Mouse (Mus musculus): ENCODE results near the gene Nxnl1. TPM values are rescaled to one million over a fixed set of nuclear protein-coding genes. Genes with fewer than 3 reads are reported as not detected.

Gene Nxnl1
- total RNA-seq (2014; rRNA removed), result 0.08 TPM in 1 of 2 replicates, not detected in the other
- not detected in 2 replicates for polyA plus RNA-seq (2015; fragmentation: Nextera tagmentation; extraction: Ambion mirVana)

DNA sequence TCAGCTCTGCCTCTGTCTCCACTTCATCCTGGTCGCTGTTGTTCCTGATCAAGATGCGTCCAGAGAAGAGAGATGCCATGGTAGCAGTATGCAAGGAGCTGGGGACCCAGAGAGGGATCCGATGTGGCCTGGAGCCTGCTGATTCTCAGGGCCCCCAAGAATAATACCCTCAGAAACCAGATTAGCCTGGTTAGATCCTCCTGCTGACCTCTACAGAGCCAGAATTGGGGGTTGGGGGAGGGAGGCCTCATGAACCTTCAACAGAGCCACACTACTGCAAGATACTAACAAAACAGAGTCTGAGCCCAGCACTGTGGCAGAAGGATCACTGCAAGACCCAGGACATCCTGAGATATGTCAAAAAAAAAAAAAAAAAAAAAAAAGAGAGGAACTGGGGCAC, at the start of gene Nxnl1:
Gene Nxnl1, minus strand, starts transcription at position 101 of the 400 bp plus-strand sequence.
- H3K27ac ChIP-seq (ENCODE audit: low read depth, low read length), result no peak within 1 kb of the TSS
- no peak within 1 kb of the TSS for H3K4me3 ChIP-seq (ENCODE audit: low read depth, low read length)
- H3K9ac ChIP-seq, result no peak within 1 kb of the TSS
- H3K4me1 ChIP-seq (ENCODE audit: insufficient read depth), result peaks cover 7% of the 10 kb centered on the region; the same call in 1 of the 2 replicates
- H3K9me3 ChIP-seq (ENCODE audit: low read length), result no peaks in the 10 kb centered on the region
- no peak for ATAC-seq
- no peak within 1 kb of the TSS for H3K4me2 ChIP-seq (ENCODE audit: low read depth)
- TF ChIP-seq CTCF (IDR thresholded peaks at IDR 0.05; ENCODE audit: low read depth), result no peak
- WGBS, result 65% methylated on average over 3 of the region's 3 CpGs
- H3K27me3 ChIP-seq (ENCODE audit: insufficient read depth, low read length), result peaks cover 15% of the 10 kb centered on the region
- no peaks in the 10 kb centered on the region for H3K36me3 ChIP-seq (ENCODE audit: insufficient read depth)
- no peak for DNase-seq

- peaks cover 9% of the 10 kb centered on the region; the same call in 1 of the 2 replicates for H3K4me1 ChIP-seq (ENCODE audit: insufficient read depth)
- H3K4me2 ChIP-seq (ENCODE audit: low read depth), result no peak overlapping the region
- H3K4me3 ChIP-seq (ENCODE audit: low read depth, low read length), result no peak overlapping the region
- H3K27ac ChIP-seq (ENCODE audit: low read depth, low read length), result no peak overlapping the region
- H3K27me3 ChIP-seq (ENCODE audit: insufficient read depth, low read length), result no peaks in the 10 kb centered on the region
- DNase-seq, result no peak
- WGBS, result 73% methylated on average over 4 of the region's 4 CpGs
- no peaks in the 10 kb centered on the region for H3K9me3 ChIP-seq (ENCODE audit: low read length)
- TF ChIP-seq CTCF (IDR thresholded peaks at IDR 0.05; ENCODE audit: low read depth), result no peak
- H3K36me3 ChIP-seq (ENCODE audit: insufficient read depth), result peaks cover 41% of the 10 kb centered on the region
- ATAC-seq, result no peak
- H3K9ac ChIP-seq, result no peak overlapping the region
These were observed 47.0 kb upstream of the Nxnl1 start for GRCm38 (mm10) chr8:71613418-71613817.

GRCm38 (mm10) chr8:71612141-71612540, 45.7 kb upstream of the Nxnl1 start:
- H3K9ac ChIP-seq, result peak overlapping the region; percentile 76
- 33% methylated on average over 5 of the region's 5 CpGs for WGBS

DNA sequence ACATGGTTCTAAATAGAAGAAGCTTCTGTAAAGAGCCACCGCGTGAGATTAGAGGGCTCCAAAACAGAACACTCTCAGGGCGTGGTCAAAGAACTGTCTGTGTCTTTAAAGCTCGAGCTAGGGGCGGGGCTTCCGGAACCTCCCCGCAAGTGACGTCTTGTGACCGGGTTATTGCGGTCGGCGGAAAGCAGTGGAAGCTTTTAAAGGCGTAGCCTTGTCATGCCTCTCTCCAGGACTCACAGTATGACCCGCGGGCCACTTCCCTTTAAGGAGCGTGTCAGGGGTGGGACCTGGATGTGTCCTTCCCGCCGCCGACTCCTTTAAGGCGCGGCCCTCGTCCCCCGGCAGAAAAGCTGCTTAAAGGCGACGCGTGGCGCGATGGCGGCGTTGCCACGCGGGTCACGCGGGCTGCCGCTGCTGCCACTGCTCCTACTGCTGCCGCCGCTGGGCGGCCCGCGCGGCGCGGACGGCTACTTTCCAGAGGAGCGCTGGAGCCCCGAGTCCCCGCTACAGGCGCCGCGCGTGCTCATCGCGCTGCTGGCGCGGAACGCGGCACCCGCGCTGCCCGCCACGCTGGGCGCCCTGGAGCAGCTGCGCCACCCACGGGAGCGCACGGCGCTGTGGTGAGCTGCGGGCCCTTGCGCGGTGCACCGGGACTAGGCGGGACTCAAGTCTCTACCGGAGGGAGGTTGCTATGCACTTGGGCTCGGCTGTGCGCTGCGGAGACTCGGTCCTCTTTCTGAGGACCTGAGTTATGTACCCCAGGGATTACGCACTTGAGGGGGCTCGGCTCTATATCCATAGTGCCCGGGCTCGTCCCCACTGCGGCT, 44.6 kb upstream of the Nxnl1 start, which contains the start of gene Colgalt1:
Gene Colgalt1, plus strand, starts transcription at position 177 of the 830 bp plus-strand sequence.
- peak within 1 kb of the TSS; percentile 90 for H3K4me3 ChIP-seq (ENCODE audit: low read depth, low read length)
- no peaks in the 10 kb centered on the region for H3K9me3 ChIP-seq (ENCODE audit: low read length)
- ATAC-seq (peak; percentile 99), DNase-seq (peak; percentile 99)
- peak within 1 kb of the TSS; percentile 76 for H3K9ac ChIP-seq
- 1% methylated on average over 80 of the region's 82 CpGs for WGBS
- peak within 1 kb of the TSS; percentile 90 for H3K27ac ChIP-seq (ENCODE audit: low read depth, low read length)
- peak within 1 kb of the TSS; percentile 84 for H3K4me2 ChIP-seq (ENCODE audit: low read depth)
- H3K27me3 ChIP-seq (ENCODE audit: insufficient read depth, low read length), result no peaks in the 10 kb centered on the region
- peaks cover 18% of the 10 kb centered on the region for H3K36me3 ChIP-seq (ENCODE audit: insufficient read depth)
- peaks cover 9% of the 10 kb centered on the region; the same call in 1 of the 2 replicates for H3K4me1 ChIP-seq (ENCODE audit: insufficient read depth)
- TF ChIP-seq CTCF (IDR thresholded peaks at IDR 0.05; ENCODE audit: low read depth), result peak; percentile 37

More at GRCm38 (mm10) chr8:71612141-71612540, 45.7 kb upstream of the Nxnl1 start:
- no peaks in the 10 kb centered on the region for H3K27me3 ChIP-seq (ENCODE audit: insufficient read depth, low read length)
- peaks cover 29% of the 10 kb centered on the region for H3K36me3 ChIP-seq (ENCODE audit: insufficient read depth)
- no peak overlapping the region for H3K27ac ChIP-seq (ENCODE audit: low read depth, low read length)
- ATAC-seq (no peak), DNase-seq (no peak)
- no peak for TF ChIP-seq CTCF (IDR thresholded peaks at IDR 0.05; ENCODE audit: low read depth)
- peak overlapping the region; percentile 84 for H3K4me2 ChIP-seq (ENCODE audit: low read depth)
- H3K4me1 ChIP-seq (ENCODE audit: insufficient read depth), result peaks cover 9% of the 10 kb centered on the region; the same call in 1 of the 2 replicates
- peak overlapping the region; percentile 90 for H3K4me3 ChIP-seq (ENCODE audit: low read depth, low read length)
- no peaks in the 10 kb centered on the region for H3K9me3 ChIP-seq (ENCODE audit: low read length)

GRCm38 (mm10) chr8:71604021-71604420, 37.6 kb upstream of the Nxnl1 start:
- Histone ChIP-seq H3K4me2 (ENCODE audit: low read depth) (no peak overlapping the region), H3K27ac (ENCODE audit: low read depth, low read length) (no peak overlapping the region), H3K27me3 (ENCODE audit: insufficient read depth, low read length) (peaks cover 13% of the 10 kb centered on the region), H3K36me3 (ENCODE audit: insufficient read depth) (no peaks in the 10 kb centered on the region; the same call in 1 of the 2 replicates), H3K4me3 (ENCODE audit: low read depth, low read length) (no peak overlapping the region), H3K9me3 (ENCODE audit: low read length) (no peaks in the 10 kb centered on the region), H3K4me1 (ENCODE audit: insufficient read depth) (no peaks in the 10 kb centered on the region), H3K9ac (no peak overlapping the region)
- DNase-seq (no peak), ATAC-seq (no peak)
- 58% methylated on average over 7 of the region's 7 CpGs for WGBS
- no peak for TF ChIP-seq CTCF (IDR thresholded peaks at IDR 0.05; ENCODE audit: low read depth)

DNA sequence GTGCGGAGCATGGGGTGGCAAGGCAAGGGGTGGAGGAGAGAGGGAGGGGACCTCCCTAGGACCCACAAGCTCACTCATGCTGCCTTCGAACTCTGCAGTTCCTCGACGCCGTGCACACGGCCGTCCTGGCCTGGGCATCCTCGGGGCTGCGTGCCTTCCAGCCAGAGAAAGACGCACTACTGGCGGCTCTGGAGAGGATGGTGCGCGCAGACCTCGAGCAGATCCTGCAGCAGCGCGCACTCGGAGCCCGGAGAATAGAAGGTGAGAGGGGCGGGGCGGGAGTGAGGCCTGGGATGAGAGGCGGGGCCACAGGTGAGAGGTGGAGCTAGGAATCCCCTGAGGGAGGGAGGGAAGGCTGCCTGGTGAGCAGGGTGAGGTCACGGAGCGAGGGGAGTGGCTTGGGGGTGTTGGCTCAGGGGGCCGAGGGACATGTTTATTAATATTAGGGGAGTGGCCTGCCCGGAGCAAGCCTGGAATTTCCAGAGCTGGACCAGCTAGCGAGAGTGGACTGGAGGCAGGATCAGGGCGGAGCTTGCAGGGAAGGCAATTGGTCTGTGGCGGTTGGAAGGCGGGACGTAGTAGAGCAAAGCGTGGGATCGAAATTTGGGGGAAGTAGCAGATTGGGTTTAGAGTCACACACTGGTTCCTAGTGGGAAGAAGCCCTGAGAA, 36.4 kb upstream of the Nxnl1 start:
- peak; percentile 57 for DNase-seq
- H3K27ac ChIP-seq (ENCODE audit: low read depth, low read length), result peak overlapping the region; percentile 57; the same call in 1 of the 2 replicates

More for the DNA sequence above, 36.4 kb upstream of the Nxnl1 start:
- WGBS, result 2% methylated on average over 32 of the region's 32 CpGs
- peak; percentile 80 for ATAC-seq
- Histone ChIP-seq H3K36me3 (ENCODE audit: insufficient read depth) (no peaks in the 10 kb centered on the region; the same call in 1 of the 2 replicates), H3K4me1 (ENCODE audit: insufficient read depth) (no peaks in the 10 kb centered on the region), H3K9me3 (ENCODE audit: low read length) (no peaks in the 10 kb centered on the region), H3K4me3 (ENCODE audit: low read depth, low read length) (peak overlapping the region; percentile 33), H3K4me2 (ENCODE audit: low read depth) (peak overlapping the region; percentile 52), H3K9ac (peak overlapping the region; percentile 44), H3K27me3 (ENCODE audit: insufficient read depth, low read length) (peaks cover 13% of the 10 kb centered on the region)
- no peak for TF ChIP-seq CTCF (IDR thresholded peaks at IDR 0.05; ENCODE audit: low read depth)

All from forebrain, postnatal 0 days (tissue).